Mouse (Mus musculus): Measurements from ENCODE around the gene Cers1.

DNA sequence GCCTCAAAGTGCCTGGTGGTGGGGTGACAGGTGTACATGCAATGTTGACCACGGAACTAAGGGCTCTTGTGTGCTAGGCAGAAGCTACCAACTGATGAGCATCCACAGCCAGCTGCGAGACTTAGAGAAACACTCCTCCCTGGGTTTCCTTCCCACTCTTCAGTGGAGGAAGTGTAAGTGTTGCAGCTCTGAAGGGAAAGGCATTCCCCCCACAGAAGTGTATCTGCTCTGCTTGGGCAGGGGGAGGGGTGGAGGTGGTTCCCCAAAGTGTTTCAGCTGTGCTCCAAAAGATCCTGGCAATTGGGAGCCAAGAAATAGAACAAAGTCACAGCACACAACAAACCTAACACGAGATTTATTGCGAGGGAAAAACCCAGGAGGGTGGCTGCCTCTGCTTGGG, 38.4 kb downstream of the Cers1 start:
- no peak for TF ChIP-seq CTCF (IDR thresholded peaks at IDR 0.05; ENCODE audit: control insufficient read depth, insufficient read depth, insufficient read length)
- no peak for TF ChIP-seq MAX (IDR thresholded peaks at IDR 0.05)
- TF ChIP-seq USF1 (IDR thresholded peaks at IDR 0.05; ENCODE audit: low read depth), result no peak
- TF ChIP-seq MYOG (IDR thresholded peaks at IDR 0.05; ENCODE audit: control insufficient read depth, extremely low read depth, insufficient read length), result no peak
- no peak for TF ChIP-seq FOSL1 (IDR thresholded peaks at IDR 0.05; ENCODE audit: insufficient read depth, low read length, poor library complexity, severe bottlenecking)
